Mouse (Mus musculus) limb, embryonic 11.5 days (tissue): ENCODE data around the gene Gm3776. TPM values are rescaled to one million over a fixed set of nuclear protein-coding genes. Genes with fewer than 3 reads are reported as not detected.
"Not testable (repeated sequence)": the region's sequence is repeated elsewhere in the genome, so short reads cannot be mapped to it uniquely, and the experiment has no call there.

ENCODE experiments used
- ATAC-seq: fragments of 200-750 bp; cut with Nextera tagmentation; 2 replicates; pipeline ENCODE4 v1.8.0; 2017; ENCODE audit warnings: low read depth; ENCODE audit not compliant: insufficient number of reproducible peaks, low FRiP score, low TSS enrichment
- DNase-seq: peaks from one replicate; pipeline ENCODE4 v3.0.0-alpha.2; 2015; ENCODE audit warnings: low spot score
- H3K27ac ChIP-seq: fragments of 300-500 bp; sonication (generic); replicated peaks from 2 replicates; pipeline ENCODE4 v1.5.1; 2014; ENCODE audit warnings: low read depth, mild to moderate bottlenecking, low read length
- H3K27me3 ChIP-seq: fragments of 300-500 bp; sonication (generic); 2 replicates; pipeline ENCODE4 v1.6.1; 2014; ENCODE audit warnings: mild to moderate bottlenecking, low read length, mixed read lengths; ENCODE audit not compliant: control insufficient read depth, insufficient read depth
- H3K36me3 ChIP-seq: fragments of 300-500 bp; sonication (generic); 2 replicates; pipeline ENCODE4 v1.6.1; 2014; ENCODE audit warnings: mild to moderate bottlenecking, low read length, moderate library complexity, mixed read lengths; ENCODE audit not compliant: control insufficient read depth, insufficient read depth
- H3K4me1 ChIP-seq: fragments of 300-500 bp; sonication (generic); 2 replicates; pipeline ENCODE4 v1.6.1; 2014; ENCODE audit warnings: low read length, mixed read lengths; ENCODE audit not compliant: control insufficient read depth, insufficient read depth
- H3K4me2 ChIP-seq: fragments of 300-500 bp; sonication (generic); 2 replicates; pipeline ENCODE4 v1.6.1; 2014; ENCODE audit warnings: low read depth, mild to moderate bottlenecking, moderate library complexity; ENCODE audit not compliant: severe bottlenecking
- H3K4me3 ChIP-seq: fragments of 300-500 bp; sonication (generic); 2 replicates; pipeline ENCODE4 v1.5.1; 2014; ENCODE audit warnings: low read depth, low read length
- H3K9ac ChIP-seq: fragments of 300-500 bp; sonication (generic); 2 replicates; pipeline ENCODE4 v1.6.1; 2014; ENCODE audit warnings: mild to moderate bottlenecking, low read length
- H3K9me3 ChIP-seq: fragments of 300-500 bp; sonication (generic); 2 replicates; pipeline ENCODE4 v1.6.1; 2016; ENCODE audit warnings: low read length; ENCODE audit not compliant: control insufficient read depth
- WGBS: fragments of 180-500 bp; shearing (Covaris S2); extraction: QIAGEN DNeasy Blood & Tissue Kit; methylation state at CpG from one replicate; pipeline ENCODE4 v1.1.7; 2014; 5-methylcytosine and 5-hydroxymethylcytosine counted together
- polyA plus RNA-seq: library from polyadenylated mRNA; unstranded; fragments of >200 nt; fragmentation: Nextera tagmentation; extraction: Ambion mirVana; gene quantifications from 2 replicates; pipeline ENCODE4 v1.2.1, GENCODE M21; 2014

The Gm3776 gene
- polyA plus RNA-seq, 1 experiment from 2014 or later, result not detected

DNA sequence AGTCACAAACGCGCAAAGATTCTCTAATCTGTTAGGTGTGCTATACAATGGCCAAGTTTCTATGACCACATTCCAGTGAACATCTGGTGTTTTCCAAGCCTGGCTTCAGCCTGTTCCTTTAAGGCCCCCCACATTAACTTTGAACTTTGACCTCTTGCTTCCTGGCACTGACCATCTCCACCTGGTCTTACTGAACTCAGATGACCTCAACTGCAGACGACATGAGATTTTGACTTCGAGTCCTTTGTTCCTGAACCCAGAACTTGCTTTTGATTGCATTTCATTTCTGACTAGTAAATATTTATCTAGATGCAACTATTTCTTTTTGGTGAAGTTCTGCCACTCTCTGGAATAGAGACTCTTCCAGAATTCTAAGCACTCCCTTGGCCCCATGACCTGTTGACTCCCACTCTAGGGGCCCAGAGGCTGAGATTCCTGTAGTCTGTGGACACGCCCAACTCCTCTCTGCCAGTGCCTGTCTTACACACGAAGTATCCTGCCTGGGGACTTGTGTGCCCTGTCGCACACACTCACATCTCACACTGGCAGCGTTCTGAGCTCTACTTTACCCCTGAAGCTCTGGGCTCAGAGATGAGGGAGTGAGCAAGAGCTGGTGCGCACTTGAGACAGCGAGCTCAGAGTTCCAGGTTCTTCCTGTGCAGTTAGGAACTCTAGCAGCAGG is 33.6 kb upstream of the Gm3776 start:
- no peak overlapping the region for H3K27ac ChIP-seq
- H3K36me3 ChIP-seq, result no peaks in the 10 kb centered on the region
- H3K4me3 ChIP-seq, result no peak overlapping the region
- DNase-seq, result no peak
- no peak overlapping the region for H3K9ac ChIP-seq
- H3K4me1 ChIP-seq, result no peaks in the 10 kb centered on the region
- H3K9me3 ChIP-seq, result no peaks in the 10 kb centered on the region
- no peaks in the 10 kb centered on the region for H3K27me3 ChIP-seq
- no peak overlapping the region for H3K4me2 ChIP-seq
- no peak for ATAC-seq
- WGBS, result 61% methylated on average over 10 of the region's 10 CpGs

GRCm38 (mm10) chr9:78224418-78224817 is 32.5 kb upstream of the Gm3776 start:
- Histone ChIP-seq H3K36me3 (no peaks in the 10 kb centered on the region), H3K4me3 (no peak overlapping the region), H3K27ac (no peak overlapping the region), H3K4me2 (no peak overlapping the region), H3K9me3 (no peaks in the 10 kb centered on the region), H3K27me3 (no peaks in the 10 kb centered on the region), H3K4me1 (no peaks in the 10 kb centered on the region), H3K9ac (no peak overlapping the region)
- DNase-seq (no peak), ATAC-seq (no peak)
- WGBS, result 94% methylated on average over 2 of the region's 2 CpGs

DNA sequence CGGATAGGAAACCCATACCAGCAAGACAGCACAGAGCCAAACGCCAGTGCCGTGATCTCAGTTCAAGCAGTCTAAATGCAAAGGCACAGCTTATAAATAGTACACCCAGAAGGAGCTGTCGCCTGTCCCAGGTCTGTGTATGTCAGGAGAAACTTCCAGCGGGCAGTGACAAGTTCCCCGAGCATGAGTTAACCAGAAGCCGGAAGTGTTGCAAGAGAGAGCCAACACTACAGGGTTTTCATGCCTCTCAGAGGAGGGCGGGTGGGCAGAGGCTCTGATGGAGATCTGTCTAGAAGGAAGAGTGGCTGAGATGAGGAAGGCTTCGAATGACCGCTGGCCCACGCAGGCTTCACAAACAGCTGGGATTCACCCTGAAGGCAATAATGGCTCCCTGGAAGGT is 31.6 kb upstream of the Gm3776 start:
- H3K4me1 ChIP-seq, result no peaks in the 10 kb centered on the region
- no peak overlapping the region for H3K9ac ChIP-seq
- no peak overlapping the region for H3K4me3 ChIP-seq
- H3K4me2 ChIP-seq, result no peak overlapping the region
- H3K27ac ChIP-seq, result no peak overlapping the region
- H3K36me3 ChIP-seq, result no peaks in the 10 kb centered on the region
- ATAC-seq (no peak), DNase-seq (no peak)
- no peaks in the 10 kb centered on the region for H3K9me3 ChIP-seq
- H3K27me3 ChIP-seq, result no peaks in the 10 kb centered on the region
- 80% methylated on average over 11 of the region's 11 CpGs for WGBS

DNA sequence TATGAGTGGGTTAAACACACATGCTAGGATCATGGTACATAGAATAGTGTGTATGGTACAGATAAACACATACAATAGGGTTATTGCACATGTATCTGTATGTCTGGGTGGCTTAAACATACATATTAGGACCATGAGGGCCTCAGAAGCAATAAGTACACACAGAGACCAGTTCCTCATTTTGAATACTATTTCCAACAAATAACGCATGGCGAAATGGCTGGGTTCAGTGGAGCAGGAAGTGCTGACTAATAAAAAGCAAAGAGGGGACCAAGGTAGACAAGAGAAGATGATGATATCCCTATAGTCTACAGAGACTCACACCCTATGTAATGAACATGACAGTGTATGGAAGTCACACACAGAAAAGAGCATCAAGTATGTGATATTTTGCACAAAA is 28.8 kb upstream of the Gm3776 start:
- WGBS, result 91% methylated on average over 2 of the region's 2 CpGs
- ATAC-seq, result no peak

DNA sequence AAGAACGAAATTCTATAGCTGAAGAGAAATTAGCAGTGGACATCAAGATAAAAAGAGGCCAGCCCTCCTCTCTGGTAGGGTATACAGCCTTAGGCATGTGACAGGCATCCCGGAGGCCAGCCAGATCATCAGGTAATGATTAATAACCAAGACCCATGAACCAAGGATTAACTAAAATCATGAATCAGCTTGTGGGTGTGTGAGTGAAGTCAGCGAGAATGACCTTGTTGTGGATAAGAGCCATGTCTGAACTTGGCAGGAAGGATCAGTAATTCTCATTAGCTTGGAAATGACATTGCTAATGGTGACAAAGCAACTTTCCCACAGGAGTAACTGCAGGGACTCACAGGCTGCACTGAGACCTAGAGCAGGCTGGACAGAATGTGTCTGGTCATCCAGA is 27.3 kb upstream of the Gm3776 start:
- not testable (repeated sequence) for H3K9me3 ChIP-seq, H3K4me3 ChIP-seq, H3K36me3 ChIP-seq, H3K9ac ChIP-seq, H3K27me3 ChIP-seq, H3K27ac ChIP-seq, DNase-seq, ATAC-seq, H3K4me1 ChIP-seq, H3K4me2 ChIP-seq
- 60% methylated on average over 3 of the region's 3 CpGs for WGBS

More for the DNA sequence above, 28.8 kb upstream of the Gm3776 start:
- H3K27ac ChIP-seq, result no peak overlapping the region
- no peak overlapping the region for H3K4me3 ChIP-seq
- no peaks in the 10 kb centered on the region for H3K4me1 ChIP-seq
- H3K9ac ChIP-seq, result no peak overlapping the region
- H3K36me3 ChIP-seq, result no peaks in the 10 kb centered on the region
- no peak overlapping the region for H3K4me2 ChIP-seq
- no peaks in the 10 kb centered on the region for H3K27me3 ChIP-seq
- DNase-seq, result no peak
- no peaks in the 10 kb centered on the region for H3K9me3 ChIP-seq

- not testable (repeated sequence) for H3K36me3 ChIP-seq, DNase-seq, H3K4me3 ChIP-seq, H3K9ac ChIP-seq, H3K4me1 ChIP-seq, H3K9me3 ChIP-seq, ATAC-seq, H3K4me2 ChIP-seq, H3K27ac ChIP-seq, H3K27me3 ChIP-seq
- 85% methylated on average over 1 of the region's 3 CpGs for WGBS
Measured at GRCm38 (mm10) chr9:78230461-78230860, 26.5 kb upstream of the Gm3776 start, which contains the start of gene Gsta1. Gsta1 (plus strand) TSS chr9:78230656.

- not testable (repeated sequence) for ATAC-seq
Measured at GRCm38 (mm10) chr9:78233121-78233695, 23.7 kb upstream of the Gm3776 start.

GRCm38 (mm10) chr9:78255683-78256470 is 1.1 kb upstream of the Gm3776 start:
- H3K4me3 ChIP-seq, H3K4me2 ChIP-seq, ATAC-seq, H3K36me3 ChIP-seq, H3K27ac ChIP-seq, H3K27me3 ChIP-seq, H3K4me1 ChIP-seq, H3K9ac ChIP-seq, H3K9me3 ChIP-seq, DNase-seq: not testable (repeated sequence)
- 71% methylated on average over 4 of the region's 4 CpGs for WGBS

More at GRCm38 (mm10) chr9:78233121-78233695, 23.7 kb upstream of the Gm3776 start:
- WGBS, result no CpG with 5 or more reads among the region's 10 CpGs
- not testable (repeated sequence) for H3K4me3 ChIP-seq, H3K4me2 ChIP-seq, H3K9ac ChIP-seq, H3K27ac ChIP-seq, H3K36me3 ChIP-seq, DNase-seq, H3K9me3 ChIP-seq, H3K4me1 ChIP-seq, H3K27me3 ChIP-seq
